Mouse (Mus musculus) spleen, adult 2 months (tissue): ENCODE results near the gene Cox16.
"Not testable (repeated sequence)": the region's sequence is repeated elsewhere in the genome, so short reads cannot be mapped to it uniquely, and the experiment has no call there.

Experiments used
- CTCF ChIP-seq: fragments of 200-500 bp; IDR thresholded peaks from 2 replicates; pipeline ENCODE4 v1.5.1; 2011; ENCODE audit warnings: mild to moderate bottlenecking, inconsistent platforms; ENCODE audit not compliant: insufficient read depth, insufficient read length, insufficient replicate concordance; ENCODE audit errors: extremely low read depth
- POLR2A ChIP-seq: fragments of 200-500 bp; IDR thresholded peaks from 2 replicates; pipeline ENCODE4 v1.6.1; 2011; ENCODE audit warnings: low read depth, low read length, inconsistent platforms

DNA sequence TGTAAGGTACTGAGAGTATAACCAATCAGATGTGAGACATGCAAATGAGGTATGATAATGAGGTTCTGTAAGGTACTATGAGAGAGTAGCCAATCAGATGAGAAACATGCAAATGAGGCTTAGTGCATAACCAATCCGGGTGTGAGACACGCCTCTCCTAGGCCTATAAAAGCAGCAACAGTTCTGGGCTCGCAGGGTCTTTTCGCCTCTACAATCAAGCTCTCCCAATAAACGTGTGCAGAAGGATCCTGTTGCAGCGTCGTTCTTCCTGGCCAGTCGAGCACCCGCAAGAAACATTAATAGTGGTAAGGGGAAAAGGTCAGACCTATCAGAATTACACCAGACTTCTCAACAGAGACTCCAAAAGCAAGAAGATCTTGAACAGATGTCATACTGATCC lies 45.9 kb downstream of the Cox16 start:
- TF ChIP-seq CTCF, POLR2A: not testable (repeated sequence)
